Mouse (Mus musculus): ENCODE data around the gene Oaz1.

DNA sequence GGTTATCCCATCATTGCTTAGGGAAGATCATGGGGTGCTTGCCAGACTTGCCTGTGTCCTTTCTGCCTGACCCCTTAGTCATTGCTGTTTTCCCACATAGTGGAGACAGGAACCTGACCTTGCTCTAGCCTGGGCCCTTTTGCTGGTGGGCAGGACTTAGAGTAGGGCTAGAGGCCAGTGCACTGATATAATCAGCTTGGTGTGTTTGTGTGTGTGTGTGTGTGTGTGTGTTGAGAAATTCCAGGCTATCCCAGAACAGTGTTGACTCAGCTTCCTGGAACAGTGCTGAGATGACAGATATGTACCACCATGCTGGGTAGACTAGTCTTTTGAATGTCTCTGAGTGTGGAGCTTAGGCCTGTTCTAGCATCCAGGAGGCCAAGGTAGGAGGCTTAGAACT lies 46.9 kb upstream of the Oaz1 start:
- TF ChIP-seq POLR2A (IDR thresholded peaks at IDR 0.05; ENCODE audit: insufficient read length, low read depth) = no peak
- no peak for TF ChIP-seq TCF12 (IDR thresholded peaks at IDR 0.05; ENCODE audit: insufficient read depth, poor library complexity, severe bottlenecking)
- no peak for TF ChIP-seq SRF (IDR thresholded peaks at IDR 0.05; ENCODE audit: control insufficient read depth, insufficient read length, low read depth)
- TF ChIP-seq POLR2AphosphoS2 (IDR thresholded peaks at IDR 0.05; ENCODE audit: insufficient read length, low read depth) = no peak
- no peak for TF ChIP-seq USF1 (IDR thresholded peaks at IDR 0.05; ENCODE audit: low read depth)
- no peak for TF ChIP-seq MYOD1 (IDR thresholded peaks at IDR 0.05; ENCODE audit: control insufficient read depth in 1 of 3, insufficient read length in 2 of 3, low read depth in 2 of 3)
- TF ChIP-seq CEBPB (IDR thresholded peaks at IDR 0.05; ENCODE audit: insufficient read depth, poor library complexity, severe bottlenecking) = no peak

Data from myocyte (in vitro differentiated cells).